Comparison of ENCODE assay signal across 8 mouse cellular contexts in the genomic region with DNA sequence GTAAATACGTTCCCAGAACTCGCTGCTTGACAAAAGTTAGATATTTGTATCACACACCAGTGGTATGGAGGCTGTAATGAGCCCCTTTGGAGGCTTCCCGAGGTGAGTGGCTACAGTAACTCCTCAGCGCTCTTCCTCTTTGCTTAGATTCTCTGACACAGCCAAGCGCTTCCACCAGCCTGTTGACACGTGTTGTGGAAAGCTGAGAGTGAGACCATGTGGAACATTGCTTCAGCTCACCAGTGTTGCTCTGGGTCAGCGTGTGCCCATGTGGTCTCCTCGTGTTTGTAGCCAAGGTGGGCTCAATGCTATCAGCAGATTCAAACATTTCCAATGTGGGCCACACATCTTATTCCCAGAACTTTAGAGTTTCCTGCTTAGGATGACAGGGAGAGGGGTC. TPM values are rescaled to one million over a fixed set of nuclear protein-coding genes. Genes with fewer than 3 reads are reported as not detected.
DNase-seq lines count a peak whose midpoint lies in the region; ATAC-seq and TF ChIP-seq lines count a peak whose summit lies in the region.

No protein-coding gene starts in this region.

- peak overlapping the region; percentile 18 for H3K4me3 ChIP-seq in heart, adult 2 months
- no peak overlapping the region for H3K4me3 ChIP-seq in heart, embryonic 12.5 days
- no peak overlapping the region for H3K4me3 ChIP-seq in midbrain, embryonic 12.5 days
- no peak overlapping the region for H3K4me3 ChIP-seq in midbrain, embryonic 10.5 days
- H3K4me3 ChIP-seq in kidney, postnatal 0 days (replicated peaks; ENCODE audit: low read depth, low read length), result no peak overlapping the region

- H3K79me2 ChIP-seq in heart, adult 2 months (replicated peaks; ENCODE audit: control insufficient read depth, insufficient read depth, low read length), result peaks cover 8% of the 10 kb centered on the region

- WGBS in heart, adult 2 months, result 56% methylated on average over 8 of the region's 8 CpGs
- WGBS in heart, embryonic 12.5 days, result 58% methylated on average over 8 of the region's 8 CpGs
- WGBS in midbrain, embryonic 12.5 days, result 79% methylated on average over 8 of the region's 8 CpGs
- 84% methylated on average over 8 of the region's 8 CpGs for WGBS in midbrain, embryonic 10.5 days
- WGBS in kidney, postnatal 0 days, result 38% methylated on average over 8 of the region's 8 CpGs

- peak in 1 of 2 experiments; percentile 7 for DNase-seq in heart, adult 2 months
- no peak for DNase-seq in midbrain, embryonic 10.5 days (ENCODE audit: low spot score)
- peak; percentile 51 for DNase-seq in kidney, postnatal 0 days (ENCODE audit: low spot score)
- no peak for DNase-seq in thymus, postnatal 0 days (ENCODE audit: low spot score)
- no peak for DNase-seq in layer of hippocampus, adult 9-11 months
- no peak for DNase-seq in cerebellum, postnatal 4 days (ENCODE audit: low spot score in 2 of 2)

- peak overlapping the region; percentile 42 for H3K27ac ChIP-seq in heart, adult 2 months
- no peak overlapping the region for H3K27ac ChIP-seq in heart, embryonic 12.5 days (ENCODE audit: poor library complexity, severe bottlenecking)
- no peak overlapping the region for H3K27ac ChIP-seq in midbrain, embryonic 12.5 days (replicated peaks)
- H3K27ac ChIP-seq in midbrain, embryonic 10.5 days (replicated peaks), result no peak overlapping the region
- no peak overlapping the region for H3K27ac ChIP-seq in kidney, postnatal 0 days

- no peak for ATAC-seq in heart, embryonic 12.5 days (ENCODE audit: insufficient number of reproducible peaks, low FRiP score)
- no peak for ATAC-seq in midbrain, embryonic 12.5 days (ENCODE audit: low FRiP score, low read depth)
- ATAC-seq in kidney, postnatal 0 days (replicated peaks; ENCODE audit: low FRiP score, low read depth), result no peak

- no peaks in the 10 kb centered on the region for H3K27me3 ChIP-seq in heart, adult 2 months (ENCODE audit: control insufficient read depth, insufficient read depth, low read length)
- H3K27me3 ChIP-seq in heart, embryonic 12.5 days (replicated peaks), result peaks cover 24% of the 10 kb centered on the region
- H3K27me3 ChIP-seq in midbrain, embryonic 12.5 days, result no peaks in the 10 kb centered on the region
- no peaks in the 10 kb centered on the region for H3K27me3 ChIP-seq in midbrain, embryonic 10.5 days (ENCODE audit: low read depth, poor library complexity, severe bottlenecking)
- H3K27me3 ChIP-seq in kidney, postnatal 0 days (ENCODE audit: insufficient read depth, low read length), result no peaks in the 10 kb centered on the region

- peaks cover 7% of the 10 kb centered on the region for H3K4me1 ChIP-seq in heart, adult 2 months (ENCODE audit: control insufficient read depth, insufficient read depth, low read length)
- peaks cover 25% of the 10 kb centered on the region for H3K4me1 ChIP-seq in heart, embryonic 12.5 days (replicated peaks)
- H3K4me1 ChIP-seq in midbrain, embryonic 12.5 days, result peaks cover 47% of the 10 kb centered on the region
- peaks cover 56% of the 10 kb centered on the region for H3K4me1 ChIP-seq in midbrain, embryonic 10.5 days
- H3K4me1 ChIP-seq in kidney, postnatal 0 days (replicated peaks; ENCODE audit: insufficient read depth, low read length), result peaks cover 27% of the 10 kb centered on the region

- H3K9ac ChIP-seq in heart, adult 2 months (ENCODE audit: low read depth, low read length), result peak overlapping the region; percentile 35
- H3K9ac ChIP-seq in heart, embryonic 12.5 days, result no peak overlapping the region
- H3K9ac ChIP-seq in midbrain, embryonic 12.5 days (replicated peaks), result no peak overlapping the region
- no peak overlapping the region for H3K9ac ChIP-seq in kidney, postnatal 0 days (ENCODE audit: low read depth, low read length)

- H3K9me3 ChIP-seq in heart, embryonic 12.5 days (replicated peaks), result no peaks in the 10 kb centered on the region
- H3K9me3 ChIP-seq in midbrain, embryonic 12.5 days, result no peaks in the 10 kb centered on the region
- no peaks in the 10 kb centered on the region for H3K9me3 ChIP-seq in midbrain, embryonic 10.5 days (replicated peaks)
- H3K9me3 ChIP-seq in kidney, postnatal 0 days (replicated peaks; ENCODE audit: low read length), result no peaks in the 10 kb centered on the region

- no peak for TF ChIP-seq CTCF in heart, adult 2 months (IDR thresholded peaks at IDR 0.05)
- no peak for TF ChIP-seq CTCF in kidney, postnatal 0 days (IDR thresholded peaks at IDR 0.05; ENCODE audit: low read depth)

- no peak for TF ChIP-seq POLR2A in heart, adult 2 months (IDR thresholded peaks at IDR 0.05; ENCODE audit: insufficient read depth, low read depth, low read length)

- H3K36me3 ChIP-seq in heart, adult 2 months (ENCODE audit: control insufficient read depth, insufficient read depth, low read length), result peaks cover 7% of the 10 kb centered on the region; the same call in 1 of the 2 replicates
- 0 out of 2 replicates have a peak, but pooled peaks cover 5% of the 10 kb centered on the region for H3K36me3 ChIP-seq in heart, embryonic 12.5 days
- no peaks in the 10 kb centered on the region for H3K36me3 ChIP-seq in midbrain, embryonic 12.5 days
- peaks cover 54% of the 10 kb centered on the region for H3K36me3 ChIP-seq in midbrain, embryonic 10.5 days
- H3K36me3 ChIP-seq in kidney, postnatal 0 days (ENCODE audit: insufficient read depth, low read length), result no peaks in the 10 kb centered on the region

- intact Hi-C loops in heart, adult 2 months (cut with DNase I), result loop anchor here (5.0 to 10.0 kb wide), 2 partner anchors 244 to 336 kb away; a partner anchor contains a TSS

- no peak overlapping the region for H3K4me2 ChIP-seq in heart, embryonic 12.5 days
- peak overlapping the region; percentile 32; the same call in 1 of the 2 replicates for H3K4me2 ChIP-seq in midbrain, embryonic 12.5 days (replicated peaks)
- peak overlapping the region; percentile 83 for H3K4me2 ChIP-seq in kidney, postnatal 0 days (ENCODE audit: low read length)

- TF ChIP-seq EP300 in heart, adult 2 months (IDR thresholded peaks at IDR 0.05; ENCODE audit: insufficient read depth, low read depth, low read length), result no peak

RNA-seq across cellular contexts. Expression of a gene that starts 5.0 kb away (rescaled TPM):
- total RNA-seq in heart, adult 2 months (2021), result 1 to 10 TPM; 4.8 to 4.9 TPM
- 3.1 and 4.2 TPM in 2 replicates for polyA plus RNA-seq in heart, adult 2 months (2012; rRNA removed)
- polyA plus RNA-seq in heart, embryonic 12.5 days (2016; fragmentation: Nextera tagmentation; extraction: Ambion mirVana), result 6.5 and 7.5 TPM in 2 replicates
- 22.0 and 24.5 TPM in 2 replicates for polyA plus RNA-seq in midbrain, embryonic 12.5 days (2016; fragmentation: Nextera tagmentation; extraction: Ambion mirVana)
- 18.1 and 18.4 TPM in 2 replicates for polyA plus RNA-seq in midbrain, embryonic 10.5 days (2016; fragmentation: Nextera tagmentation; extraction: Ambion mirVana)
- 18.1 and 21.8 TPM in 2 replicates for polyA plus RNA-seq in kidney, postnatal 0 days (2015; fragmentation: Nextera tagmentation; extraction: Ambion mirVana)
- polyA plus RNA-seq in thymus, postnatal 0 days (2015; fragmentation: Nextera tagmentation; extraction: Ambion mirVana), result 6.0 and 6.5 TPM in 2 replicates
